ENCODE assay signal across 8 mouse cellular contexts in the genomic region with DNA sequence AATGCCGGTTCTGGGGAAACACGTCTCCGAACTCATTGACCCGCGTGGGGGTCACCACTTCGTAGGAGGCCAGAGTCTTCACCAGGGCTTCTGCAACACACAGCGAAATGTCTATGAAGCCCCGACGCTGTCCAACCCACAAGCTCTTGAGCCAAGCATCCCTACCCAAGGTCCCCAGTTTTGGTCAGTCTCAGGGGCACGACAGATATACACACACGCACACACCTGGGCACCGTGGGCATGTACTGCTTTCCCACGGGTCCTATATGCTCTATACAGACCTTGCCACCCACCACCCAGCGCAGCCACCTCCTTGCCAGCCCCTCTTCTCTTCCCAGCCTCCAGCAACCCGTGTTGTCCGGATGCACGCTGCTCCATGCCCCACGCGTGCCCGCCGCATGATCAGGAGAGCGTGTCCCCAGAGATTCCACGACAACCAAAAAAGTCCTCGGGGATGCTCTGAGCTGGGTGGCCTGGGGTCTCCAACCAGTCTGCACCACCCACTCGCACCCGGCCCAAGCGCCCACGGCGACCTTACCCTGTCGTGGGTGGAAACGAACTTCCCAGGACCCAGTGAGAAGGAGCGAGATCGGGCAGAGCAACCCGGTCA.
DNase-seq lines count a peak whose midpoint lies in the region; ATAC-seq lines count a peak whose summit lies in the region.

No protein-coding gene starts in this region.

- H3K4me1 ChIP-seq in megakaryocyte, embryonic 14.5 days: peaks cover 20% of the 10 kb centered on the region
- peaks cover 31% of the 10 kb centered on the region for H3K4me1 ChIP-seq in midbrain, embryonic 10.5 days

- peaks cover 2% of the 10 kb centered on the region; the same call in 1 of the 2 replicates for H3K9me3 ChIP-seq in megakaryocyte, embryonic 14.5 days
- H3K9me3 ChIP-seq in midbrain, embryonic 10.5 days (replicated peaks): no peaks in the 10 kb centered on the region

- peak; percentile 1 for DNase-seq in adrenal gland, adult 8-10 months
- no peak for DNase-seq in adrenal gland, adult 2 months
- DNase-seq in heart, postnatal 4 days: peak; percentile 9
- no peak for DNase-seq in midbrain, embryonic 10.5 days (ENCODE audit: low spot score)
- no peak for DNase-seq in urinary bladder, adult 18-20 months (ENCODE audit: low spot score in 2 of 2)
- DNase-seq in ovary, postnatal 10 days (ENCODE audit: low spot score): no peak

- no peak for ATAC-seq in megakaryocyte, adult 5-6 weeks (ENCODE audit: poor library complexity, severe bottlenecking)

- peak overlapping the region; percentile 90 for H3K27ac ChIP-seq in midbrain, embryonic 10.5 days (replicated peaks)

- H3K27me3 ChIP-seq in megakaryocyte, embryonic 14.5 days (replicated peaks): peaks cover 52% of the 10 kb centered on the region
- peaks cover 41% of the 10 kb centered on the region for H3K27me3 ChIP-seq in midbrain, embryonic 10.5 days (ENCODE audit: low read depth, poor library complexity, severe bottlenecking)

- peak overlapping the region; percentile 92 for H3K4me3 ChIP-seq in megakaryocyte, embryonic 14.5 days (replicated peaks)
- H3K4me3 ChIP-seq in midbrain, embryonic 10.5 days: peak overlapping the region; percentile 83

- no peaks in the 10 kb centered on the region for H3K36me3 ChIP-seq in megakaryocyte, embryonic 14.5 days (replicated peaks; ENCODE audit: low read length)
- H3K36me3 ChIP-seq in midbrain, embryonic 10.5 days: peaks cover 5% of the 10 kb centered on the region; the same call in 1 of the 2 replicates

- 1% methylated on average over 34 of the region's 34 CpGs for WGBS in midbrain, embryonic 10.5 days

Comparison
In these comparisons a context has a peak if more than half of its experiments do, and no peak if none do; other contexts are left out.
1. DNase-seq: peak in adrenal gland, adult 8-10 months (single experiment) and heart, postnatal 4 days (single experiment); none in adrenal gland, adult 2 months (single experiment), midbrain, embryonic 10.5 days (single experiment), urinary bladder, adult 18-20 months (0 of 2) and ovary, postnatal 10 days (single experiment).